Mouse (Mus musculus): Measurements from ENCODE around the gene Pcsk4.
"Not testable (repeated sequence)": the region's sequence is repeated elsewhere in the genome, so short reads cannot be mapped to it uniquely, and the experiment has no call there.

Gene Pcsk4

DNA sequence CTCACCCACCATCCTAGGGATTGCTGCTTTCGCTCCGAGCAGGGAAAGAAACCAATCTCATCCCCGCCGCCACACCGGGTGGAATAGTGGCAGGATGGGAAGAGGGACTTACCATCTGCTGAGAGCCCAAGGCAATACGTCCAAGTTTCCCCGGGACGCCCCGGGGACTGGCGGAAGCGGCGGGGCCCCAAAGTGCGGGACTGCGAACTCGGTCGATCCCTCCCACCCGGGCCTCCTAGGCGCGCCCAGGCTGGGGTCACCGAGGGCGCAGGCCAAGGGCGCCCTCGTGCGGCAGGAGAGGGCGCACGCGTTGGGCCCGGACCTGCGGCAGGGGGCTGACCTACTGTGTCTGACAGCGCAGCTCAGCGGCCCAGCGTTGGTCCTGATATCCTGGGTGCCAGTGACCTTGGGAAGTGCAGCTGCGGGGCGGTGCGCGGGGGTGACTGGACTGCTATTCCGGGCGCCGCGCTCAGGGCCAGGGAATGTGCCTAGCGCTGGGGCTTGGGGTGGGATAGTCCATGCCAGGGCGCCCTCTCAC, 19.0 kb upstream of the Pcsk4 start, which contains the start of gene Adamtsl5:
Gene Adamtsl5 (minus strand): TSS at position 169 of the 538 bp plus-strand sequence.
- ATAC-seq (ENCODE audit: low TSS enrichment) = no peak

DNA sequence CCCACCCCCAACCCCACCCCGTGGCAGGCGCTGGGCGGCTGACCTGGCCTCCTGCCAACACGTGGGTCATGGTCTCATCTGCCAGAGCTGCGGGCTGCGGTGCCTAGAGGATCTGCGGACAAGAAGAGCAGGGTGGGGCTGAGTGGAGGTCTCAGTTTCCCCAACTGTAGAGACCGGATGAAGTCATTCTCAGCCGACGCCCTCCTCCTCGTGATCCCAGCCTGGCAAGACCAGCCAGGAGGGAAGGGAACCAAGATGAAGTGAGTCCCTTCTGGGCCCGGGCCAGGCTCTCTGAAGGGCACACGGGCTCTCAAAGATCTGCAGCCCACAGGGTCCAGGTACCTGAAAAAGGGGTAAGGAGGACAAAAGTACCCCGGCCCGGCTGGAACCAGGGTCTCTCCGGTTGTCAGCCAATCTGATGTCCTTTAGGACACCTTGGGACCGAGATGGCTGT, 18.2 kb upstream of the Pcsk4 start:
- ATAC-seq (ENCODE audit: low TSS enrichment) = no peak

DNA sequence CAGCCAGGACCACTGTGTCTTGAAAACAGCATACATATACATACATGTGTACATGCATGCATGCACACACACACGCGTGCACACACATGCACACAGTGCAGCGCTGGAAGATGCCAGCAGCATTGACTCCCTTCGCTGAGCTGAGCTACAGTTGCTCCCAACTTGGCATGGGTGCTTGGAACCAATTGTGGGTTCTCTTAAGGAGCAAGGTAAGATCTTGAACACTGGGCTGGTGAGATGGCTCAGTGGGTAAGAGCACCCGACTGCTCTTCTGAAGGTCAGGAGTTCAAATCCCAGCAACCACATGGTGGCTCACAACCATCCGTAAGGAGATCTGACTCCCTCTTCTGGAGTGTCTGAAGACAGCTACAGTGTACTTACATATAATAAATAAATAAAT, 16.6 kb upstream of the Pcsk4 start:
- not testable (repeated sequence) for ATAC-seq (ENCODE audit: low TSS enrichment)

DNA sequence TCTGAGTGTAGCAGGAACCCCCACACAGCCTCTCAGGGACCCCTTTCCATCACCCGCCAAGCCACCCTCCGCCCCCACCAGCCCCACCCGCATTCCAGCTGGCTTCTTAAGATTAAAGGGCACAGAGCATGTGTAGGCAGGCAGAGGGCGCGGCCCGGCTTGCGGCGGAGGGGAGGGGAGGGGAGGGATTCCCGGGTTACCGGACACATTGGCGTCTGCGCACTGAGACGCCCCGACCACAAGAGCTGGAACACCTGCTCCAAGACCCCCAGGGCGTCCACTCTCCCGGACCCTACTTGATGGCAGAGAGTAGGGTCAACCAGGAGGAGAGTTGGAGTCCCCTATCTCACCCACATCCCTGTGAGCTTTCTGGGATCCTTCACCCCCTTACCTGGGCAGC, 15.8 kb upstream of the Pcsk4 start:
- no peak for ATAC-seq (ENCODE audit: low TSS enrichment)

DNA sequence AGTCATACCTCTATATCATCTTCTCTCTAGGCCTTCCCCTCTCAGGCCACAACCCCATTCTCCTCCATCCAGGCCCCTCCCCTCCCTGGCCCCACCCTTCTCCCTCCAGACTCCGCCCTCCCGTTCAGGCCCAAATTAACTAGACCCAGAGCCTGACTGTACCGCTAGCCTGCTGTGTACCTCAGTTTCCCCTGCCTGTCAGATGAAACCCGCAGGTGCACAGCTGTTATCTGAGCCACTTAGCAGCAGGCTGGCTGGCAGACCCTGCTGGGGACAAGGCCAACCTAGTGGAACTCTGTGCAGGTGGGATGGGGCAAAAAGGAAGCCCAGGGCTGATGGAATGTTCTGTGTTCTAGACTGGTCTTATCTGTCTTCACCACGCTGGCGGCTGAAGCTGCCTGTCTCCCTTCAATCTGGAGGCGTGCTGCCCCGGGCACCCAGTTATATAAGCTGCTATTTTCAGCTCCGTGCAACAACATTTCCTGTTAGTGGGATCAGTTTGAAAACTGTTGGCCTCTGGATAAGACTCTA, 14.9 kb upstream of the Pcsk4 start:
- no peak for ATAC-seq (ENCODE audit: low TSS enrichment)

DNA sequence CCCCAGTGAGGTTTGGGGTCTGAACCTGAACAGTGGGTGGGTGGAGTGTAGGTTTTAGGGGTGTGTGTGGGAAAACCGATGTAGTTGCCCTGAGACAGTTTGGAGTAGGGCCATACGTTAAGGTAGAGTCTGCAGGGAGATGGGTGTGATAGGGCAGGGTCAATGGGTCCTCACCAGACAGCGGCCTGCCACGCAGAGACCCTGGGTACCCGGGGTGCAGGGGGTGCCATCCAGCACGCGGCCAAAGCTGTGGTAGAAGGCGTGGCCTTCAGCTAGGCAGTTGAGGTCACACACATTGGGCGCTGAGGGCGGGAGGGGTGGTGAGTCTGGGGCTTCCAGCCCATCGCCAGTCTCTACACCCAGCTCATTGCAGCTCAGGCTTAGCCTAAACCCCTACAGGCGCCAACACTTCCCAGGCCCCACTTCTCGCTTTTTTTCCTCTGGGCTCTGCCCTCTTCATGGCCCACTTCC, 14.2 kb upstream of the Pcsk4 start:
- no peak for ATAC-seq (ENCODE audit: low TSS enrichment)

DNA sequence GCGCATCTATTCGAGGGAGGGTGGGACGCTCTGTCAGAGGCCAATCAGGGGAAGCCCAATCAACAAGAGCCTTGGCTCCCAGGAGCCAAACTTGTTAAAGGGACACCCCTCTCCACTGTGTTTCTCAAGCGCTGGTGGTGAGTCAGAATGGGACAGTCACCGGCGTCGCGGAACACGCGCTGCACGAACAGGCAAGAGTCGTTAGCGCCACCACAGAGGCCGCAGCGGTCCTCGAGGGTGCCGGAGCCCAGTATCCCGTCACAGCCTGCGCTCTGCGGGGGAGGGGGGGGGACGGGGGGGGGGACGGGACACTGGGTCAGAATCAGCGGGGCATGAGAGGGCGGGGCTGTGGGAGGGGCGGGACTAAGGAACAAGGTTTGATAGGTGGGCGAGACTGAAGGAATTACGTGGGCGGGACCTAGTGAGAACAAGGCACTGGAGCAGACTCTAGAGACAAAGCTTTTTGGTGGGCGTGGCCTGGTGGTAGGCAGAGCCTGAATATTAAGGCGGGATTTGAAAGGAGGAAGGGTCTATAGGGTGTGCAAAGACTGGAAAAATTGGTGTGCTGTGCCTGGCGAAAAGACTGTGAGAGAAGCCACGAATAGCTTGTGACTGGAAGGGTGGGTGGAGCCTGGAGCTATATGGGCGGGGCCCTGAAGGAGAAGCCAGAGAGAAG, 13.6 kb upstream of the Pcsk4 start:
- 0 out of 2 replicates have a peak, but pooled peaks have one; percentile 13 for ATAC-seq (ENCODE audit: low TSS enrichment)

DNA sequence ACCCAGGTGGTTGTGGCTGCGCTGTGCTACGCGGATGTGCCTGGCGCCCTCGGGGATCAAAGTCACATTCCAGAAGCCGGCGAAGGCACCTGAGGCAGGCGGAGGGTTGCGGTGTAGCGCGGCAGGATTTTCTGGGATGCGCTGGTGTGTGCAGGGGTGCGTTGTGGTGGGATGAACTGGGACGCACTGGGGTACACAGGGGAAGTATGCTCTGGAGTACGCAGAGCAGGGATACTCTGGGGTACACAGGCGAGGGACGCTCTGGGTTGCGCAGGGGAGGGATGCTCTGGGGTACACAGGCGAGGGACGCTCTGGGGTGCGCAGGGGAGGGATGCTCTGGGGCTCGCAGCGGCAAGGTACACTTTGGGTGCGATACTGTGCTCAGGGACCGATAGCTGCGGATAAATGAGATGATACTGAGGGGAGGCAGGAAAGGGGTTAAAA, 13.0 kb upstream of the Pcsk4 start:
- 0 out of 2 replicates have a peak, but pooled peaks have one; percentile 7 for ATAC-seq (ENCODE audit: low TSS enrichment)

DNA sequence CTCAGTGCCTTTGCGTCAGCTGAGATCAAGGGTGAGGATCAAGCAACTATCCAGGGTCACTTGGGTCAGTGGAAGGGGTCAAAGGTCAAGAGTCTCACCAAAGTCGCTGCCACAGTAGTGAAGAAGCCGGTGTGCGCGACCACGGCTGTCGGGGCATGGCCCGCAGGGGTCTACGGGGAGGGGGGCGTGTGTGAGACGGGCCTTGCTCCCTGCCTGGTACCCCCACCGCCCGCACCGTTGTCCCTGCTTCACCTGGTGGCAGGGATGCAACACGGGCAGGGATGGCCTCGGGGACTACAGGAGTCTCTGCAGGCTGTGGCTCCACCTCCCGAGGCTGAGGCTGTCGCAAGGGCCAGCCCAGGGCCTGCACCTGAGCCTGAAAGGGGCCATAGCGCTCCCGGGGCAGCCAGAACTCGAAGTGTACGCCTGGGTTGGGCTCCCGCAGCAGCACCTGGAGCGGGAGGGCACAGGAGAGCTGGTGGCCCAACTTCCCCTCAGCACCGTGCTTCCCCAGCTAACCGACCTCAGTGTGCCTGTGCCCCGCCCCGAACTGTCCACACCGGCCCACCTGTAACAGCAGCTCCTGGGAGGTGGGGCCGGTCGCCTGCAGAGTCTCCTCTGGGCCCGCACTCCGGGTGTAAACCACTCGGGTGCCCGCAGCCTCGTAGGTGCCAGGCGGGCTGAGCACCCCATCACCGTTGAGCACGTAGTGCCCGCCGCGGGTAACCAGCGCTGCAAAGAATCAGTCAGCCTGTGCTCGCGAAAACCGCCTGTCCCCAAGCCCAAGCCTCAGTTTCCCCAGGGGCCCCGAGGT, 12.4 kb upstream of the Pcsk4 start:
- no peak for ATAC-seq (ENCODE audit: low TSS enrichment)

DNA sequence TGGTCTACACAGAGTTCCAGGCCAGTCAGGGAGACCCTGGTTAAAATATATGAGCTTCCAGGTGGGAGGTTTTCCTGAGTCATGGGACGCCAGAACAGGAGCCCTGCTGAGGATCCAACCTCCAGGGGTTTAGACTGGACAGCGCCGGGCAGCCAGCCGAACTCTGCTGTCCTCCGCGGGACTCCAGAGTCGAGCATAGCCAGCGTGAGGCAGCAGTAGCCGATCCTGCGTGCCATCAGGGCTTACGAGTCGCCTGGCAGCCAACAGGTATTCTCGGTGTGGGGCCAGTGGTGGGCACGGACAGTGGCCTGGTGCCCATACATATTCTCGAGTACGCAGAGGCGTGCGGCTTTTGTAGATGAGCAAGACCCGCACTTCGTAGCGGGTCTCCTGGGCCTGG, 11.7 kb upstream of the Pcsk4 start:
- no peak for ATAC-seq (ENCODE audit: low TSS enrichment)

DNA sequence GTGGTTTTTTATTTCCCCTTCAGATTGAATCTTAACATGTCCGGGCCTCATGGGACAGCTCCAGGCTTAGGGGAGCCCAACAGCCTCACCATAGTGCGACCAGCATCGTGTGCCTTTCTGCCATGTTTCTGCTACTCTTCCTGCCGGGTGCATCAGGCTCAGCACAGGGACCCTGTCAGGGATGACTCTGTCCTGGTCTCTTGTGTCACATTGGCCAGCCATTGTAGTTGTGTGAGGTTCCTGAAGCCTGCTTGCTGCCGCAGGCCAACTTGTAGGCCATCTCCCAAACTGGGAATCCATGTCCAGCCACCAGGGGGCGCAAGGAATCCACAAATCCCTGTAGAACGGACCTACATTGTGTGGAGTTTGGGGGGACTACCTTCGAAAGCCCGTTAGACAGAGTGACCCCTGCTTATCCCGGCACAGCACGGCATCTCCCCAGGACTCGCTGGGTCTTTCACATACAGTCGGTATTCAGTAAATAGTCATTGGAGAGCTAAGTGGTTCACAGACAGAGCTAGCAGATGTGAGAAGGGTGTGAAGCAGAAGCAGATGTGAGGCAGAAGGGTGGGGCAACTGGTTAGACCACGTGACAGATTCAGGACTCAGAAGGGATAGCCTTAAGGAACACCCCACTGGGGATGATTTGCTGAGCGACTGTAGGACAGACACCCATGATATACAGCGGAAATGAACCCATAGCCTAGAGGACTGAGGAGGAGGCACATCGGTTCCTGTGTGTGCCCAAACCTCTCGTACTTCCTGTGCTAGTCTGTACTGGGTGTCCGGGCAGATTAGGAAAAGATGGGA, 10.8 kb upstream of the Pcsk4 start:
- peak; percentile 56; the same call in 1 of the 2 replicates for ATAC-seq (ENCODE audit: low TSS enrichment)

DNA sequence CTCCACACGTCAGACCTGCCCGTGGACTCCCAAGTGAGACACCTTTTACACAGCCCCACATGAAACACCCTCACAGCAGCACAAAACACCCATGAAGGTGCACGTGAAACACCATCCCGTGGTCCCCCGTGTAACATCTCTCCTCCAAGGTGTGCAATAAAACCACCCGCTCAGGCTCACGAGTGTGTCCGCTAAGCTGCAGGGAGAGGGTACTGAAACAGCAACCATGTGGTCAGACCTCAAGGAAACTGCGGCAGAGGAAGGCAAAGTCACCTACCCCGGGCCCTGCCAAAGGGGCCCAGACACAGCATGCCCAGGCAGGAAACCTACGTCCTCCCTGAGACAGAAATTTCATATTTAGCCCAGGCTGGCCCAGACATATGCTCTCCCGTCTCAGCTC, 7.0 kb upstream of the Pcsk4 start:
- ATAC-seq (ENCODE audit: low TSS enrichment) = no peak

DNA sequence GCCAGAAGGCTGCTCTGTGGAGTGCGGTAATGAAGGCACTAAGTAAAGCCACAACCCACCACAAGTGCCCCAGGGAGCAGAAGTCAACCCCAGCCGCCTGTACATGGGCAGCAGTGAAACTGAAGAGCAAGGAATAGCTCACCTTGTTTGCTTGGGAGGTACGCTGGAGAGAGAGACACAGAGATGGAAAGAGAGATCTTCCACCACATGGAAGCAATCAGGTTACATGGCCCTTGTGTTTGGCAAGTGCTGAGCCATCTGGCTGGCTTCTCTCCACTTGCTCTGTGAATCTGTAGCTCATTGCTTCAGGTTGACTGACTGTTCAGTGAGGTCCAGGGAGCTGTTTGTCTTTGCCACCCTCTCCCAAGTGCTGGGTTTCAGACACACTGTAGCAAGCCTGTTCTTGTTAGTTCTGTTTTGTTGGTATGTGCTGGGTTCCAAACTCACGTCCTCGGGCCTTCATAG, 3.3 kb upstream of the Pcsk4 start:
- no peak for ATAC-seq (ENCODE audit: low TSS enrichment)

DNA sequence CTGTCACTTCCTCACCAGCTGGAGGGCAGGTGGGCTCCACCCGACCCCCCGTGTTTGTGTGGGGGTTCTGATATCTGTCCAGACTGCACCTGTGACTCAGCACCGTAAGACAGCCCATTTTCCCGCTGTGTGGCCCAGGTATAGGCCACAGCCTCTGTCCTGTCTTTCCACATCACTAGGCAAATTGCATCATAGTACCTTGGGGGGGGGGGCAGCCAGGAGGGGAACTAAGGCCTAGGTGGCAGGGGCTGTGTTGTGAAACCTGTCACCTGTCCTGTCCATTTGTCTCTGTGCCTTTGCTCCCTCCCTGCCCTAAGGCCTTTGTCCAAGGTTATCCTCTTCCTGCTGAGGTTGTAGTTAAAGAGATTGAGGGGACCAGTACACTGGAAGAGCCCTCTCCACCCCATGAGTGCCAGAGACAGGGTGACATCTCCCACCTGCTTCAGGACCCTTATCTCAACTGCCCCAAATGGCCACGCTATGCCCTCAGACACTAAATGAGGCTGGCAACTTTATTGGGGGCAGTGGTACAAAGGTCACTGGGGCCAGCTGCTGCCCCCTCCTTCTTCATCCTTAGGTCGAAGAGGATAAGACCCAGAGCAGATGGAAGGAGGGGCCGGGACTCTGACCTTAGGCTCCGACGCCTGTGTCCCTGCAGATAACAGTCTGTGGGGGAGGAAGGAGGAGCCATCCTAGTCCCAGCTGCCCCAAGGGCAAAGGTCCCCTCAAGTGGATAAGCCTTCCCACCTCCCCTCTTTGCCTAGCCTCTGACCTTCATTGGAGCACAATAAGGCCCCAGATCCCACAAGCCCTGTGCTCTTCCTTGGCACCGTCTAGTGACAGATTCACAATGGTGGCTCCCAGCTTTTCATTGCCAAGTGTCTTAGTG, 2.6 kb upstream of the Pcsk4 start:
- no peak for ATAC-seq (ENCODE audit: low TSS enrichment)

DNA sequence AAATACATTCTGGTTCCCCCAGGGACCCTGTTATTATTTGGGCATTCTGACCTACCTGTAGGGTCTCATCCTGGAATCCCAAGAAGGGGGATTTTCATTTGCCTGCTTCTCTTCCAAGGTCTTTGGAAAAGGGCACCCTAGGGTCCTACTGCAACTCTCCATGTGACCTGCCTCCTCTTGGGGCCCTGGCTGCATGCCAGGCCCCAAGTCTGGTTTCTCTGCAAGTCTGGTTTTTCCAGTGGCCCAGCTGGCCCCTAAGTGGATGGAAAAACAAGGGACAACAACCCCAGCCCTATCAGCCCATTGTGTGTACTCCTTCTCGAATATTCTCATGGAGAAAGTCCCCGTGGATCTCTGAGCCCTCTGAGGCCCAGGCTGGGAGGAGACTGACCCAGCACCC, 1.6 kb upstream of the Pcsk4 start:
- ATAC-seq (ENCODE audit: low TSS enrichment) = no peak

DNA sequence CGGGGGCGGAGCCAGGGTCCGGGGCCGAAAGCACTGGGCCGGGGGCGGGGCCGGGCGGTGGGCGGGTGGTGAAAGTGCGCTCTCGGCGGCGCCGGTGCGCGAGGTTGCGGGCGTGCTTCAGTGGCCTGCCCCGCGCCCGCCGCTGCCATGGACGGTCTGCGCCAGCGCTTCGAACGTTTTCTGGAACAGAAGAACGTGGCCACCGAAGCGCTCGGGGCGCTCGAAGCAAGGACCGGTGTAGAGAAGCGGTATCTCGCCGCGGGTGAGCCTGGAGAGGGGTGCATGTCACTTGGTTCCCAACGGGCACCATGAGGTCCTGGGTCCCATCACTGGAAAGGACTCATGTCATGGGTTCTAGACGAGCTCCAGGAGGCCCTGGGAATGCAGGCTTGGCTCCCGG, 786 bp upstream of the Pcsk4 start:
- no peak for ATAC-seq (ENCODE audit: low TSS enrichment)

DNA sequence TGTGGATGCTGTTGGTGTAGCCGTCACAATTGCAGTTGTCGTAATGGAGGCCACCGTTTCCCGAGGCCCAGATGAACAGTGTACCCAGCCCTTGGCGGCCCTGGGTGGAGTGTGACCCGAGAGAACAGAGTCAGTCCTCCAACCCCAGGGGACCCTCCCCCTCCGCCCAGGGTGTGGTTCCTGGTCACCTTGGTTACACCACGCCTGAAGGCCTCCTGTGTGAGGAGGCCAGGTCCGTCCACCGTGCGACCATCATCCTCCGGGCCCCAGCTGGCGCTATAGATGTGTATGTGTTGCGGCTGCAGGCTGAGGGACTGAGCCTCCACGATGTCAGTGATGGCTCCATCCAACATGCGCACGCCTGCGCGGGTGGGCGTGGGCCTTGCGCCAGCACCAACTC, 4.3 kb downstream of the Pcsk4 start:
- ATAC-seq (ENCODE audit: low TSS enrichment) = no peak

DNA sequence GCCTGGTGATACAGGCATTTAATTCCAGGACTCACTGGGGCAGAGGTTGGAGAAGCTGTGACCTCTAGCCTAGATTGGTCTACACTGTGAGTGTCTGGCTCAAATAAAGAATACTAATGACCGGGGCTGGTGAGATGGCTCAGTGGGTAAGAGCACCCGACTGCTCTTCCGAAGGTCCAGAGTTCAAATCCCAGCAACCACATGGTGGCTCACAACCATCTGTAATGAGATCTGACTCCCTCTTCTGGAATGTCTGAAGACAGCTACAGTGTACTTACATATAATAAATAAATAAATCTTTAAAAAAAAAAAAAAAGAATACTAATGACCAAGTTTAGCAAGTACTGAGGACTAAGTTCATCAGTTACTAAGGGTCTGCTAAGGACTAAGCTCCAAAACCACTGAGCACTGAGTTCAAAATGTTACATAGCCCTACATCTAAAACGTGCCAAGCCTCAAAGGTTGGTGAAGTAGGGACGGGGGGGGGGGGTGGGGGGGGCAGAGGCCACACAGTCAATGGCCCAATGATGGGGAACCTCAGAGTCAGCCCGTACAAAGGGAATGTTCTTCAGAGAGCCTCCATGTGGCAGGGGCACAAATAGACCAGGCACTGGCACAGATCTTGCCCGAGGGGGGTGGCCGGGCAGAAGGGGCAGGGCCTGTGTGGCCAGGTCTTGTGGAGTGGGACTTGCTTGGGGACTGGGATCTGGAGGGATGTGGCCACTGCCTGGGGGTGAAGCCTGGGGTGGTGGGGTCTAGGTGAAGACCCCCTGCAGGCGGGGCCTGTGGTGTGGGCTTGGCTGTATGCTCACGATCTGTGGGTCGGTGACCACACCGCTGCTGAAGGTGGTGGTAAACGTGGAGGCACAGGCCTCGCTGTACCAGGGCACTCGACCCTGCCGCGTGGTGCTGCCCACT, 4.9 kb downstream of the Pcsk4 start:
- ATAC-seq (ENCODE audit: low TSS enrichment) = no peak

Data from frontal cortex, adult (tissue).